Mouse (Mus musculus) layer of hippocampus, adult 18-20 months (tissue): ENCODE measurements around the gene Parm1. TPM values are rescaled to one million over a fixed set of nuclear protein-coding genes. Genes with fewer than 3 reads are reported as not detected.
A peak's percentile ranks its signal among the peaks of the same experiment; 100 is the strongest.

Experiments
- DNase-seq, 2 experiments: peaks; one replicate each; pipeline ENCODE4 v3.0.0; 2022; ENCODE audit warnings: low spot score in 2 of 2
- long read RNA-seq: library from polyadenylated mRNA; stranded (forward); transcript quantifications from one replicate; pipeline ENCODE4 v2.0.0, GENCODE M21; 2021
- total RNA-seq, 2 experiments: library from RNA; stranded (reverse); gene quantifications; 2 replicates each; pipeline ENCODE4 v1.2.3; 2021

Gene Parm1
- total RNA-seq = 10 to 100 TPM; 52.4 to 59.3 TPM
- long read RNA-seq, full-length matches to known transcripts = 40 of 61 reads
- long read RNA-seq, partial matches to known transcripts = 20 of 61 reads
- long read RNA-seq, other reads (novel, unspliced or antisense) = 1 of 61 reads

DNA sequence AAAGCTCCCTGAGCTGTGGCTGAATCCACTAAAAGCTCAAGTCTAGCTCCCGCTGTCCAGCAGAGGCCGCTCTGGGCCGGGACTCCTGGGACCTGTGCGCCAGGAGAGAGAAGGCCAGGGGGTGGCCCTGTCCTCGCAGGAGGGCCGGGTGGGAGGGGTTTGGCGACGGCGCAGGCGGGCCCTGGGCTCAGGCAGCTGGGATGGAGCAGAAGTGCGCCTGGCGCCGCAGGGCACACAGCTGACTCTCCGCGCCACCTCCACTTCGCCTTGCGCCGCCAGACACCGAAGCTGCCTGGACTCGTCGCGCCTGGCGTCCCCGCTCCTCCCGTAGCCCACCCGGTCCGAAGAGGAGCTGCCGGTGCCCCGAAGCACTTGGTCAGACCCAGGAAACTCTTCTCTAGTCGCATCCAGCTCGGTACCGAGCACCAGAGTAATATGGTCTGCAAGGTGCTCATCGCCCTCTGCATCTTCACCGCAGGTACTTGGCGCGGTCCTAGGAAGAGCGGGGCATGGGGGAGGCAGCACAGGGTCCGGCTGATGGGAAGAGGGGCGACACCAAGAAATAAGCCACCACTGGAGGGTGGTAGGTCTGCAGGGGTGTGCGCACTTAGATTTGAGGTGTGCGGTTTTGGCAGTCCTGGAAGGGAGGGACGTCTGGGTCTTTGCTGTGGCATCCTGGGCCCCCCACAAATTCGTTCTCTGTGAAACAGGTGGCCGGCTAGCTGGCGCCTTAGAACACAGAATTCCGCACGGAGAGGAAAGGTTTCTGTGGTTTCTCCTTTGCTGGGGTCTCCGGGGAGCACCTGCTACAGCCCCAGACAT is at the start of gene Parm1:
Parm1 (plus strand) TSS at position 136 of the 822 bp plus-strand sequence.
- peak; percentile 73 to 87 for DNase-seq

DNA sequence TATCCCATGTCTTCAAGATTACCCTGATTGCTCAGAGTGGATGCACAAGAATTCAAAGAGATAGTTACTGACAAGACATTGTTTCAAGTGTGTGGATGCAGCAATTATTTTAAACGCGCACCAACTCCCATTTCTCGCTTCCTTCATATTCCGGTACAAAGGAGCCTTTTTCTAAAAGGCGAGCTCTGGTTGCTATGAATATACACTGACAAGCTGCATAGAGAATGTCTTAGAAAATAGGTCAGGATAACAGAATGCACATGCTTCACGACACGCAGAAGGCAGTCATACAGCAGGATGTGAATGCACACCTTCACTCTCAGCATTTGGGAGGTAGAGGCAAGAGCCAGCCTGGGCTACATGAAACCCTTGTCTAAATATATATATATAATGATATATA is 42.2 kb upstream of the Parm1 start:
- no peak for DNase-seq

DNA sequence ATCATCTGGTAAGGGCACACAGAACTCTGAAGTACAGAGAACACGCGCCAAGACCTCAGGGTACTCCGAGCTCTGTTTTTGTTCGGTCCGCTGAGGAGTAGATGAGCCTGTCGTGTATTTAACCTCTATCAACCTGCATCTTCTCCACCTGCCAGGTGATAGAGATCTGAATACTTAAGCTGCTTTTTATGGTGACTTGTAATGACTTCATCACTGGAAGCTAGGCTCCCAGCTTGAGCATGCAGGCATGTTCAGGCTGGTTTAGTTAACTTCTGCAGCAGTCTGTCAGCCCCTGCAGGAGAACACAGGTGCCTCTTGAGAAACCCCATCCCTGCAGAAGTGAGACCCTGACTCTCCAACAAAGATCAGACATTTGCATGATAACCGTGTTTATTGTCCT is 40.6 kb upstream of the Parm1 start:
- DNase-seq = no peak

DNA sequence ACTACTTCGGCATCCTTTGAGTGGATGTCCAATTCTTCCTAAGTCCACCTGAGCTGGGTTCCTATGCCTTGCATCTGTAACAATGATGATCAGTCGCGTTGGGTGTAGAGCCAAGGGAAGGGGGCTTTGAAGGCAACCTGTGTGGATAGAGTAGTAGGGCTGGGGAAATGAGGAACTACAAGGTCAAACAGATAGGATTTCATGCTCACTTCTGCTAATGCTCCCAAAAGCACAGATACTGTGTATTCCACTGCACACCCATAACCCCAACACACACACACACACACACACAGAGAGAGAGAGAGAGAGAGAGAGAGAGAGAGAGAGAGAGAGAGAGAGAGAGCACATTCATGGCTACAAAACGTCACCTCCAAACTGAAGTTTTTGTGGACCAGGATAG is 38.7 kb upstream of the Parm1 start:
- DNase-seq = no peak

DNA sequence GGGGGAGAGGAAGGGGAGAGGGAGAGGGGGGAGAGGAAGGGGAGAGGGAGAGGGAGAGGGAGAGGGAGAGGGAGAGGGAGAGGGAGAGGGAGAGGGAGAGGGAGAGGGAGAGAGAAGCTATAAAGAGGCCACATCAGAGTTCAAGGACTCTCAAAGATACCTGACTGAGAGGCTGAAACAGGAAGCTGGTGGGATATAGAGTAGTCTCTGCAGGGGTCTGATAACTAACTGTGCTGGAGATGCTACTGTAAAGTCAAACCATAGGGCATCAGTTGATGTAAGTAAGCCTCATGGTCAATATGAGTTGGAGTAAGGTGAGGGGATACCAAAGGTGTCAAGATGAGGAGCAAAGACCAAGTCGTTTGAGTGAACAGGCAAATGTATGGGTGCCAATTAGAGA is 37.3 kb upstream of the Parm1 start:
- no peak for DNase-seq

- DNase-seq = no peak
Measured at GRCm38 (mm10) chr5:91484324-91484723, 33.1 kb upstream of the Parm1 start.

- DNase-seq = no peak
Measured at GRCm38 (mm10) chr5:91494456-91494855, 23.0 kb upstream of the Parm1 start.

- DNase-seq = no peak
Measured at GRCm38 (mm10) chr5:91501361-91501760, 16.1 kb upstream of the Parm1 start.

GRCm38 (mm10) chr5:91502366-91502765 is 15.0 kb upstream of the Parm1 start:
- no peak for DNase-seq

GRCm38 (mm10) chr5:91504320-91504922 is 13.0 kb upstream of the Parm1 start:
- DNase-seq = no peak

DNA sequence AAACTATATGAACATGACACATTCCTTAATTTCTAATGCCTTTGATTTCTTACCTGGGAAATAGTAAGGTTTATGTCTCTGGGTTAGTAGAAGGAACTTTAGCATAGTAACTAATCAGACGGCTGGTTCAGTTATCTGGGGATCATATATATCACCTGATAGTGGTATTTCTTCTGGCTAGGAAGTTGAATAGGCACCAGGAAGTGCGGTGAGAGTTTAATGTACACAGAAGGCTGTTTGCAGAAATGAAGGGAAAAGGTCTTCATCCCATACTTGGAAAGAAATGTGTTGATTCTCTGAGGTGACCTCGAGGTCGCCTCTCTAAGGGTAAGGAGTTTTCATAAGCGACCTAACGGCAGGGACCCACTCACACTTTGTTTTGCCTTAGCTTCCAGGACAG is 338 bp upstream of the Parm1 start:
- no peak for DNase-seq

GRCm38 (mm10) chr5:91518302-91518790 is 931 bp downstream of the Parm1 start:
- no peak for DNase-seq

- peak in 1 of 2 experiments; percentile 35 for DNase-seq
Measured at GRCm38 (mm10) chr5:91518946-91519345, 1.5 kb downstream of the Parm1 start.

GRCm38 (mm10) chr5:91519521-91519920 is 2.1 kb downstream of the Parm1 start:
- DNase-seq = peak in 1 of 2 experiments; percentile 38

DNA sequence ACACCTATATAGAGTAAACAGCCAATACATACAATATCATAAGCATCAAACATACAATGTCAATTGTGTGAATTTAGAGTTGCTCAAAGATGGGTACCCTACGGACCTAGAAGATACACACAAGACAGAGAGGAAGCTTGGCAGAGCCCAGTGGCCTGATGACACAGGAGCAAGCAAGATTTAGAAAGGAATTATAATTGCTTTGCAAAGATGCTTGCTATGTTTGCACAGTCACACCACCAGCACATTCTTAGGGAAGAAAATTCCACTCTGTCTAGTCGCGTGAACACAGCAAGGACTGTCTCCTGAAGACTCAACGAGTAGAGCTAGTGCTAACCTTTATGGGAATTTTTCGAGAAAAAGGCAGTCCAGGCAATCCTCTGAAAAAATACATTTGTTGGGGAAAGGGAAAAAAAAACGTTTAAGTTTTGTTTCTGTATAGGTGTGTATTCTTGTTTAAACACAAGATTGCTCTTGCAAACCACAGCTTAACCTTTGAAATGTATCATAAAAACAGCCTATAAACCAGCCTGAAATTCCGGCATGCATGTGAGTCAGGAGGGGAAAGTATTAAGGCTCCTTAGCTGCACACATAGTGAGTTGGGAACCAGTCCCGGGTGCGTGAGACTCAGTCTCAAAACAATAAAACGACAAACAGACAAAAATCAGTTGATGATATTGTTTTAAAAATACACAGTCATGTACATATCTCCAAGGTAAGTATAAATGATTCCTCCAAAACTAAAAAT is 15.5 kb downstream of the Parm1 start:
- no peak for DNase-seq

GRCm38 (mm10) chr5:91559071-91559610 is 41.7 kb downstream of the Parm1 start:
- peak in 1 of 2 experiments; percentile 23 for DNase-seq

DNA sequence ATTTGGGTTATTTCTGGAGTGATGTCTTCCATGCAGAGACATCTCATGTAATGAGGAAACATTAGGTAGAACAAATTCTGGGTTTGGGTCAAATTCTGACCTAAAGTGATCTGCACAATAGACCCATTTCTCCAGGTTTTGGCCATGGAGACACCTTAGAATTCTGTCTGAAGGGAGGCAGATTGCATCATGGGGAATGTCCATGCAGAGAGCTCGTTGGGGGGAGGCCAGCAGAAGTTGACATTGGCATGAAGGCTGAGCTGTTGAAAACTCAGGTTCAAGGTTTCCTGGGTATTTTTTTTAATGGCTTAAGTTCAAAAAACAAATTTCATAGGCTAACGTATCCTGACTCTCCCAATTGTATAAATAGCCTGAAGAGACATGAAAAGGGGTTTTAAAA is 42.3 kb downstream of the Parm1 start:
- no peak for DNase-seq

GRCm38 (mm10) chr5:91561394-91561793 is 44.0 kb downstream of the Parm1 start:
- no peak for DNase-seq

GRCm38 (mm10) chr5:91562486-91562885 is 45.1 kb downstream of the Parm1 start:
- DNase-seq = no peak

DNA sequence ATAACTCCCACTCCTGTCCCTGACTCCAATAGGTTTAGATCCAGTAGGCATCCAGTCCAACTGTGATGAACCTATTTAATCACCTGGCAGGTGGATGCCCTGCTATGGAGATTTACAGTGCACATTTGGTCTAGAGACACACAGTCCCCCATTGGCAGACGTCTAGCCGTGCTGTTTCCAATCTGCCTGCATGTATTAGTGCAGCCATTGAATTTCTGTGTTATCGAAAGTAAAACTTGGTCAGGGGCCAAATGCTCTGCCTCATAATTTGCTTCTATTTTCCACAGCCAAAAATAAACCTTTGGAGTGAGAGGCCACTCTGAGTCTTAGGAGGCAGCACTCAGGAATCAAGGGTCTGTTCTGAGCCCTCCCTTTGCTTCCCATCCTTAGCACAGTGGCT is 46.6 kb downstream of the Parm1 start:
- peak in 1 of 2 experiments; percentile 62 for DNase-seq

DNA sequence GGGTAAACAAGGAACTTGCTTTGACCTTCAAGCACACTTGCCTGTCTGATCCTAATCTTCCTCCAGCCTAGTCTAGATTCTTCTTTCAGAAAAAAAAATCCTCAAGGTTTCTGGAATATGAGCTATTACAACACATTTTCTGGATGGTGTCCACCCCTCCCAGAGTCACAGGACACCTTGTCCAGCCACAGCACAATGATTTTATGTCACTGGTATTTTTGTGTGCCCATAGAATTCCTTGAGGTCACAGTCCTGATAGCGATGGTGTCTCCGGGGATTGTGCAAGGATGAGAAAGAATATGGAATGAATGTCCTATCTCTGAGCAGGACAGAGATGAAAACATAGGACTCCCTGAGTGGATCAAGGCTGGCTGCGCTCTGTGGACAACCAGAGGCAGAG is 48.0 kb downstream of the Parm1 start:
- DNase-seq = no peak
